Mouse (Mus musculus): ENCODE results near the gene Dnase2b.
A peak's percentile ranks its signal among the peaks of the same experiment; 100 is the strongest.

The Dnase2b gene

GRCm38 (mm10) chr3:146615496-146615895 lies at the start of gene Dnase2b:
Gene Dnase2b (minus strand): TSS chr3:146615596.
- no peak for DNase-seq

DNA sequence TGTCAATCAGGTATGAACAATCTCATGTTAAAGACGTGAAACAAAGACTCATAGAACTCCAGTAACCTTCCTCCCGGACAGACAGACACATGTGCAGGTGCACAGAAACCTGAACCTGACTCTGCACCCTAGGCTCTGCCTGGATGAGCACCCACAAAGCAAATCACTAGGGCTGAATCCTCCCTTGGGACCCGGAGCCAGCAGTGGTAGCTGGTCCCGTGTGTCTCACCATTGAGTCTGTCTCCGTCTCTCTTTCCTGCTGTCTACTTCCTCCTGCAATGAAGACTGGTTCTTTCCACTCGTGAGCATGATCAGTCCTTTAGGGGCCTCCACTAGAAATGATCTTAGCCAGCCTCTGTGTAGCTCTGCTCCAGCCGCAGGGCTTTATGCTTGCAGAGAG lies 46.5 kb upstream of the Dnase2b start:
- DNase-seq, result no peak

- no peak for DNase-seq
These were observed 45.6 kb upstream of the Dnase2b start for GRCm38 (mm10) chr3:146661001-146661400.

DNA sequence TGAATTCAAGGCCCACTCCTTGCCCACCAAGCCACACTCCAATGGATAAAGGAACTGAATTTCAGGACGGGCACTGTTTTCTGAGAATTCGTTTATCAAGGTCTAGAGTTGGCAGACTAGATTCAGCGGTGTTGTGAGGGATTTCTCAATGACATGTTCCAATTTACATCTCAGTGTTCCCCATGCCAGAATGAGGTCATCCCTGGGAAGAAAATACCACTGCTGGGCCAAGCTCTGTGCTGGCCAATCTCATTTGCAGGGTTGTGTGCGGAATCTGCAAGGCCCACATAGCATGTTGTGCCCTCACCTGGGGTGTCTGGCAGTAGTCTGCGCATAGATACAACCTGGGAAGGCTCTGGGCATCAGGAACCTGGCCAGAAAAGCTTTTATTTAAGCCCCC lies 43.9 kb upstream of the Dnase2b start:
- no peak for DNase-seq

DNA sequence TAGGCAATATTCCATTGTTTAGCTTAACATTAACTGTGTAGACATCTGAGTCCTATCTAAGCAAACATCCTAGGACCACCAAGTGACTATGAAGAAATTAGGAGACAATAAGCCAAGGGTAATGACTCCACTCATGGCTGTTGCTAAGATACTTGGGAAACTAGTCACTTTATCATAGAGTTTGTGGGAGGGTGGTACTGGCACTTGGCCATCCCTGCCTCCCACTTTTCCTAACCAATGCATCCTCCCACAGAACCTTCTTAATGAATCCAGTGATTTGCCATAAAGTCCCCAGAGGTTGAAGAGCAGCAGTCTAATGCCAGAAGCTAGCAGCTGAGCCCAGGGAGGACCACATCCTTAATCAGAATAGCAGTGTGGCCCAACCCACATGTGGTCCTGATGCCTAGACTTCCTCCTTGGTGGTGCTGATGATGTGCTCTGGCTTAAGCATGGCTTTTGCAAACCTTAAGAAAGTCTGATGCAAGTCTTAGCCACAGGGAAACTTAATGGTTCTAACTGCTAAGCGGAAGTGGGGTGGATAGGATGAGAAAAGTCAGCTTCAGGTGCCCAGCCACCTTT lies 42.8 kb upstream of the Dnase2b start:
- no peak for DNase-seq

DNA sequence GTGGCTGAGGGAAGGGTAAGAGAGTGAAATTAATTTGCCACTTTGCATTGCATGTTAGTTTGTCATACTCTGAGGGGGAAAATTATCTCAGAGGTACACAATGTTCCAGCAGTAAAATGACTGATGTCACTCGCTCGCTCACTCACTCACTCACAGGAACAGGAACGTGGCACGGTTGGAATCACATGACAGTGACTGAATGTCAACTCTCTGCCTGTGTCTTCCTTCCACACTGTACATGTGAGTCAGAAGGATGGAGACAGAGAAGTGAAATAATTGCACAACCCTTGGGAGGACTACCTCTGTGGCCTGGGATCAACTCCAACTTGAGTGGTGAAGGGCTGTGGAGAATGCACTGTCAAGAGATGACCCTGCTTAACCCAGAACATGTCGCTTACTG lies 42.0 kb upstream of the Dnase2b start:
- DNase-seq, result no peak

- no peak for DNase-seq
These were observed 39.7 kb upstream of the Dnase2b start for GRCm38 (mm10) chr3:146655111-146655577.

DNA sequence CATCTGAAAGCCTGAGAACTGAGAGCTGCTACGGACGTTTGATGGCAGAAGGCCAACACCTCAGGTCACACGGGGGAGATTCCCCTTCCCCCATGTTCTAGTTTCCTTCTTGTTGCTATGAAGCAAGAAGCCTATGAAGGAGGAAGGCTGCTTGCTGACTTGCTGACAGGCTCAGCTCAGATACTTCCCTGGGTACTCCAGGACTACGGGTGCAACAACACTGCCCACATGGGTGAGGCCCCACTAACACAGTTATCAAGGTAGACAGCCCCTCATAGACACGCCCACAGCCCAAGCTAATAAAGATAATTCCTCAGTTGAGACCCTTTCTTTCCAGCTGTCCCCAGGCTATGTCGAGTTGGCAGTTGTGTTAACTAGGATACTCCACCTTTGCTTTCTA lies 38.3 kb upstream of the Dnase2b start:
- no peak for DNase-seq

DNA sequence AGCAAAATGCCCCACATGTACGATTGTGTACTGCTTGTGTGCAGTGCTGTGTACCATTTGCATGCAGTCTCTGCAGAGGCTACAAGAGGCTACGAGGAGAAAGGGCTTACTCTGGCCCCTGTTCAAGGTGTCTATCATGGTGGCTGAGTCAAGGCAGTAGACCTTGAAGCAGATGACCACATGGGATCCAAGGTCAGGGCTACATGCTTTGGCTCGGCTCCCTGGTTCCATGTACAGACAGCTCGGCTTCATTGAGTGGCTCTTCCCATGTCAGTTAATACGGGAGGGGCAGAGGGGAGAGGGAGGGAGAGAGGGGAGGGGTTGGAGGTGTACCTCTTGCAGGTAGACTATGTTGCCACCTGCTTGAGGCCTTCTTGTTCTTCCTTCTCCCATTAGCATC lies 37.0 kb upstream of the Dnase2b start:
- no peak for DNase-seq

- DNase-seq, result no peak
These were observed 35.8 kb upstream of the Dnase2b start, which contains the start of gene 4930503B20Rik for GRCm38 (mm10) chr3:146651217-146651616. Gene 4930503B20Rik (minus strand): TSS chr3:146651317.

GRCm38 (mm10) chr3:146650716-146651115 lies 35.3 kb upstream of the Dnase2b start:
- DNase-seq, result no peak

DNA sequence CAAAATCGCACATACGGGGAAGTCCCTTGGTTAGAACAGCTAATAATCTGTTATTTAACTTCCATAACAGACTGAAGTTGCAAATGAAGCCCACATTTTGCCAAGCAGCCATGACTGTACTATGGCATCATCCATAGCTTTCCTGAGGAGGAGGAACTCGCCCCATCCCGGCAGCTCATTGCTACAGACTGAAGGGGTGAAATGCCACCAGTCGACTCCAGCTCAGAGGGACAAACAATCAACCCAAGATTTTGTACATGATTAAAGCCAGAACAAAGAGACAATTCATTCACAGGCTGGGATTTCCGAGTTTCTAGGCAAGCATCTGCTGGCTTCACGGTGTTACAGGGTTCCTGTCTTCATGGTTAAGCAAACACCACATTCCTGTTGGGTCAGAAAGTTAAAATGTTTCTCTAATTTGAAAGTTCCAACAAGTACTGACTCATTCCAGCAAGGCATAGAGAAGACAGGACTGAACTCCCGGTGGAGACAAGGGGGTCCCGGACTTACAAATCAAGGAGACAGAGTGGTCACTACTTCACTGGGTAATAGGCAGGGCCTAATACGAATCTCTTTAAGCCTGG lies 34.0 kb upstream of the Dnase2b start:
- no peak for DNase-seq

- no peak for DNase-seq
These were observed 26.5 kb upstream of the Dnase2b start for GRCm38 (mm10) chr3:146641818-146642427.

- no peak for DNase-seq
These were observed 17.1 kb upstream of the Dnase2b start for GRCm38 (mm10) chr3:146632506-146632905.

DNA sequence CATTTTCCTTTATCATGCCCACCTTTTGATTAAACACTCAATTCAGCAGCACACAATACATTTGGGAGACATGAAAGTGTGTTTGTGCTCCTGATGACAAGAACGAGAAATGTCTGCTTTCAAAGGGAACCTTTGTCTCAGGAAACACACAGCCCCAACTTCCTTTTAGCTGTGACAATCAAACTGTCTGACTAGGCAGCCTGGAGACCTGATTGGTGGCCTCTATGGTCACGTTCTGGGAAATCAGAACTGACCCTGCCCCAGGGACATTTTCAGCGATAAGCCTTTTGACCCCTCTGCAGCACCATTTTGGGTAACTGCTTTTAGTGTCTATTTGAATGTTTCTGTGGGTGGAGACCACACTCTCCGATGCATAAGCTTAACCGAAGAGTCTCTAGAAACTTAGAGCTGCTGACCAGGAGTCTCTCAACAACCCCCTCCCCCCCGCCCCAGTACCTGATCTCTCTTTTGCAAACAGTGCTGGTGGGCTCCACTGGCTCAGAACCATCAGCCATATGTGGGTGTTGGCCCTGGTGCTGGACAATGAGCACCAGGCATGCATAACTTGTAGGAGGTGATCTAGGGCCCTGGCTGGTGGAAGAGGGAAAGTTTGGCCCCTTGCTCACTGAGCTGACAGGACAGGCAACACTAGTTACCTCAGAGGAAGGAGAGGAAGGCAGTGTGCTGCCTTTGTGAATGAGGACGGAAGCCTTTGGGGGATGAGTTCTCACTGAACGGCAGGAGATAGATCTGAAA lies 13.0 kb upstream of the Dnase2b start:
- DNase-seq, result no peak

DNA sequence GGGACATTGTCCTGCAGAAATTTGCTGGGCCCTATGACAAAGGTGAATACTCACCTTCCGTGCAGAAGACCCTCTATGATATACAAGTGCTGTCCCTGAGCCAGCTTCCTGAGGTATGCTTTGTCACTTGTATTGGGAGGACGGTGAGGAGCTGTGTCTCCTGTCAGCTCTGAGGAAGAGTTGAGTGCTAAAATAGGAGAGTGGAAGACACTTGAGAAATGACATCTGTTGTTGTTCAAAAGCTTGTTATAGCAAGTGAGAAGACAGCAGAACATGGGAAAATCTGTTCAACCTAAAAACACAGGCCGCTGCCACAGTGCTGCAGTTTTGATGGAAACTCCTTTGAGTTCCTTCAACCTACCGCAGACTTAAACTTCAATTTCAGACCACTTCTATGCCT lies 10.4 kb upstream of the Dnase2b start:
- DNase-seq, result no peak

GRCm38 (mm10) chr3:146621966-146622365 lies 6.6 kb upstream of the Dnase2b start:
- peak; percentile 16 for DNase-seq

DNA sequence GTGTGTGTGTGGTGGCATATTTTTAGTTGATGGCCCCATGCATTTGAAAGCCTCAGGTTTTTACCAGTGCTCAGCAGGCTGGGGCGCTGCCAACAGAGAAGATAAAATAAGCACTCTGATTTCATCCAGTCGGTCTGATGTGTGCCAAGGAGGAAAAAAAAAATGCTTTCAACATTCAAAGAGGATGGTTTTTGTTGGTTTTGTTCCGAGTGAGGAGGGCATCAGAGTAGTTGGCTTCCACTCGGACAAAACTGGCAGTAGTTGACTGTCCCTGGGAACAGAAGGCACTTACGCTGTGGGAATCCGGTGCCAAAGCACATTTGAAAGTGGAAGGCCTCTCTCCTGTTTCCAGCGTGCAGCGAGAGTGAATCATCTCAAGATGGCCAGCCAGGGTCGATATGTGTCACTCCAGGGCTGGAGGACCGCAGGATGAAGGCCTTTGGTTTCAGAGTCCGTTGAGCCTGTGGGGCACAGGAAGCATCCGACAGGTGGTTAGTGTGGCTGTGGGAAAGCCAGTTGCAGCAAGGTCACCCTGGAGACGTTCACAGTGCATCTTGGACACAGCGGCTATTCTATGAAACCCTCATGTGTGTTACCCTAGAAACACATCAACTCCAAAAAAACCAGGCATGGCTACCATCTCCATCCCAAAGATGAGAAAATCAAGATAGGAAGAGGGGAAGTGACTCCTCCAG lies 5.3 kb upstream of the Dnase2b start:
- DNase-seq, result peak; percentile 86

DNA sequence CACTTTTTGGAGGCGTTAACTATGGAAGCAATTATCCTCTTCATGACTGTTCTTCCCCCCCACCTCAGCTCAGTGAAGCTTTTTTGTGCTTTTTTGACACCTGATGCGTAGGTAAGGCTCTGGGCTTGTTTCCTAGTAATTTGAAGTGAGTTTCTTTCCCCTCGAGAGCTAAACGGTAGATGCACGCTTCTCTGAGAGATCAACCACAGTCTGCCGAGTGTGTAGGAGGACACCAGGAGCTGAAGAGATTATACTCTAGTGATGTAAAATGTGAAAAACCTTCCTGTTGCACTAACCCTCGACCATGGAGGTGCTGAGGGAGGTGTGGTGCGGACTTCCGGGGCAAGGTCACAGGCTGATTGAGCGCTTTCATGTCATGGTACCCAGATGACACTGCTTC lies 4.7 kb upstream of the Dnase2b start:
- no peak for DNase-seq

DNA sequence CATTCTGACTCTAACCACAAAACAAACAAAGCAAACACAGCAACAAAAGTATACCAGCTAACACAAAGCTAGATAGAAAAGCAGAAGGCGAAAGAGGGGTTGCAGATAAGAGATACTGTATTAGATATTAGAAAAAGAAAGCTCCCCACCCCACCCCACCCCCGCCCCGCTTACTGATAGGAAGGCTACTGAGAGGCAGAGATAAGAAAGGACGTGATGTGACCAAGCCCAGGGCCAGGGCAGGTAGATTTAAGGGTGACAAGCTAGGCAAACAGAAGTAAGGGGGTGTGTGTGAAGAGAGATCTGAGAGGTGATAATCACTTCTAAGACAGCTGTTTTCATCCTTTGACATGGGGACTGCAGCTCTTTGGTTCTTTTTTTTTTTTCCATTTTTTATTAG lies 3.0 kb upstream of the Dnase2b start:
- DNase-seq, result no peak

- no peak for DNase-seq
These were observed 2.5 kb upstream of the Dnase2b start for GRCm38 (mm10) chr3:146617946-146618345.

GRCm38 (mm10) chr3:146616533-146617283 lies 1.3 kb upstream of the Dnase2b start:
- DNase-seq, result no peak

Measured in right cerebral cortex, postnatal 14 days (tissue).